Mouse (Mus musculus): ENCODE measurements around the gene Daglb.
"Not testable (repeated sequence)": the region's sequence is repeated elsewhere in the genome, so short reads cannot be mapped to it uniquely, and the experiment has no call there.

Daglb gene

DNA sequence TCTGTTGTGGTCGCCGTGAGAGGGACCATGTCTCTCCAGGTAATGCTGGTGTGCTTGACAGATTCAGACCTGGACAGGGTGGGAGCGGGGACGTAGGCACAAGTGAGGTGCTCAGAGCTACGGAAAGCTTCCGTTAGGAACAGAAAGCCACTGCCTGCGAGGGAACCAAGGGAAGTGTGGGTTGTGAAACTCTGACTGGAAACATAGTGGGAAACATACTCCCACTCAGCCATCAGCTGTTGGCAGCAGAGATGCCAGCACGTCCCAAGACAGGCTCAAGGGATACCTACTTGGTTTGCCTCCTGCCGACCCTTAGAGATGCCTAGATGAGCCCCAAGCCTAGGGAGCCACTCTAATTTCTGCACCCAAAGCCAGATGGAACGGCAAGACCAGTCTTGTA lies 22.8 kb downstream of the Daglb start:
- DNase-seq (ENCODE audit: low spot score in 2 of 2): no peak

- DNase-seq (ENCODE audit: low spot score in 2 of 2): no peak
Measured at GRCm38 (mm10) chr5:143487998-143488397, 23.6 kb downstream of the Daglb start.

DNA sequence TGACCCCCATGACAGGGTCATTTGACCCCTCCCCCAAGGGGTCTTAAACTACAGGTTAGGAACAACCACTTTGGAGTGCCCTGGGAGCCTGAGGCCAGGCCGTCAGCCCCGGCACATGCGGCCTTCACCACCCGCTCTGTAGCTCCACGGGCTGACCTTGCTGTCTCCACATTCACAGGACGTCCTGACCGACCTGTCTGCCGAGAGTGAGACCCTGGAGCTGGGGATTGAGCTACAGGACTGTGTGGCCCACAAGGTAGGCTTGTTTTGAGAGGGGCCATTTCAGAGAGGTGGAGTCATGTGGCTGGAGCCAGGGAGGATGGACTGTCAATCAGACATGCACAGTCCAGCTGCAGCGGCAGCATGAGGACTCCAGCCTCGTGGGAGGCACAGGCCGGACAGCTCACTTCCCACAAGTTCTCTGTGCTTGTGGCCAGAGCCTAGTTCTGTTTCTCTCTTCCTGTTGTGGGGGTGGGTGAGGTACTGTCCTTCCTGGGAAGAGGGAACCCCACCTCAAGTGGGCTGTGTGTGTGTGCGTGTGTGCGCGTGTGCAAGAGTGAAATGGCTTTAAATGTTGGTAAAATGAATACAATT lies 25.5 kb downstream of the Daglb start:
- DNase-seq (ENCODE audit: low spot score in 2 of 2): no peak

DNA sequence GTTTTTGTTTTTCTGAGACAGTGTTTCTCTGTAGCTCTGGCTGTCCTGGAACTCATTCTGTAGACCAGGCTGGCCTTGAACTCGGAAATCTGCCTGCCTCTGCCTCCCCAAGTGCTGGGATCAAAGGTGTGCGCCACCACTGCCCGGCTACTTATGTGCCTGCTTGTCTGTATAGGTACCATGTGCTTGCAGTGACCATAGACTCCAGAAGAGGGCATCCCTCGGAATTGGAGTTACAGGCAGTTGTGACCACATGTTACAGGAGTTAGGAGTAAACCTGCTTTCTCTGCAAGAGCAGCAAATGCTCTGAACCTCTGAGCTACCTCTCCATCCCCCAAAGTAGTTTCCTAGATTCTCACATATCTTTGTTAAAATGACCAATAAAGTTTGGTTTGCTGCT lies 27.4 kb downstream of the Daglb start:
- no peak for DNase-seq (ENCODE audit: low spot score in 2 of 2)

DNA sequence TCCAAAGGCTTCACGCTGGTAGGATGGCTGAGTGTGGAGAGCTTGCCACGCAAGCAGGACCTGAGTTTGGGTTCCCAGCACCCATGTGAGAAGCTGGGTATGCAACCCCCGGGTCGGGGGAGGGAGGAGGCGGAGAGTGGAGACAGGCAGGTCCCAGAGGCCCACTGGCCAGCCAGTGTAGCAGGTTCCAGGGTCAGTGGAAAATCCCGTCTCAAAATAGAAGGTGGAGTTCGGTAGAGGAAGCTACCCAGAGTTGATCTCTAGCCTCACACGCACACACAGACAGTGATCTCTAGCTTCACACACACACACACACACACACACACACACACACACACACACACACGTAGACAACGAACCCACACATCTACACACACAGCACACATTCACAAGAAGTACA lies 28.8 kb downstream of the Daglb start:
- no peak for DNase-seq (ENCODE audit: low spot score in 2 of 2)

DNA sequence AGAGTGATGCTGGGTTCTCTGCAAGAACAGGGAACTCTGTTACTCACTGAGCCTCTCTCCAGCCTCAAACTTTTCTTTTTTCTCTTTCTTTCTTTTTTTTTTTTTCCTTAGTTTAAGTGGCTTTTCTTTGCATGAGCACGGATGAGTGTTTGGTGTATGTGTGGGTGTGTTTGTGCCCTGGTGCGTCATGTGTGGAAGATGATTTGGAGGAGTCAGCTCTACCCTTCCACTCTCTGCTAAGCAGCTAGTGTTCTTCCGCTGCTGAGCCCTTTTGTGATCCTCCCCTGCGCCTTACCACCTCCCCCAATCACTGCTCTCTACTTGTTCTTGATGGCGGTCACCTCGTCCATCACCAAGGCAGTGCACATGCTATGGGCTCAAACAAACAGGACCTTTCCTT lies 31.3 kb downstream of the Daglb start:
- DNase-seq (ENCODE audit: low spot score in 2 of 2): no peak

- DNase-seq (ENCODE audit: low spot score in 2 of 2): no peak
Measured at GRCm38 (mm10) chr5:143497451-143497850, 33.1 kb downstream of the Daglb start.

GRCm38 (mm10) chr5:143499197-143499596 lies 34.8 kb downstream of the Daglb start:
- no peak for DNase-seq (ENCODE audit: low spot score in 2 of 2)

DNA sequence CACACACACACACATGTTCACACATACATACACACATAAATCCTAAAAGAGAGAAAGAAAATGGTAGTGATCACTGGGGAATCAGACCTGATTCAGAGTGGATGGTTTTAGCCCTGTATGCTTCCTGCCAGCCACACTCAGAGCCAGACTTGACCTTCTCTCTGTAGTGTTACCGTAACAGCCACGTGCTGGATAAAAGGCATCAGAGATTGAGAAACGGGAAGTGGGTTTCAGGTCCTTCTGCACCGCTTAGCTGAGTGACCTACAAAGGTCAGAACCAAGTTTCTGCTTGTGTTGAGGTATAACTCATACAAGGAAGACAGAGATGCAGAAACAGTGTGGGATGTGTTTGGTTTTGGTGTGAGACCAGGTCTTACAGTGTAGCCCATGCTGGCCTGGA lies 35.3 kb downstream of the Daglb start:
- DNase-seq (ENCODE audit: low spot score in 2 of 2): no peak

DNA sequence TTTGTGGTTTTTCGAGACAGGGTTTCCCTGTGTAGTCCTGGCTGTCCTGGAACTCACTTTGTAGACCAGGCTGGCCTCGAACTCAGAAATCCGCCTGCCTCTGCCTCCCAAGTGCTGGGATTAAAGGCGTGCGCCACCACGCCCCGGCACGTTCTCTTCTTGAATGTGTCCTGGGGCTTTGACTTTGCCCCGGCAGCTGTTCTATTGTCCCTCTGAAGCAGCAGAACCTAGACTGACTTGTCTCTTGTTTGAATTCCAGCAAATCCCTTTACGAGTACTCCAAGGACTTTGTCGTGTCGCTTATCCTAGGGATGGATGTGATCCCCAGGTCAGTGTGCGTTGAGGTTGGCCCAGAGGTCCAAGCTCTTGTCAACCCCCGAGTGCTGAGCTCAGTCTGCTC lies 36.3 kb downstream of the Daglb start:
- not testable (repeated sequence) for DNase-seq (ENCODE audit: low spot score in 2 of 2)

DNA sequence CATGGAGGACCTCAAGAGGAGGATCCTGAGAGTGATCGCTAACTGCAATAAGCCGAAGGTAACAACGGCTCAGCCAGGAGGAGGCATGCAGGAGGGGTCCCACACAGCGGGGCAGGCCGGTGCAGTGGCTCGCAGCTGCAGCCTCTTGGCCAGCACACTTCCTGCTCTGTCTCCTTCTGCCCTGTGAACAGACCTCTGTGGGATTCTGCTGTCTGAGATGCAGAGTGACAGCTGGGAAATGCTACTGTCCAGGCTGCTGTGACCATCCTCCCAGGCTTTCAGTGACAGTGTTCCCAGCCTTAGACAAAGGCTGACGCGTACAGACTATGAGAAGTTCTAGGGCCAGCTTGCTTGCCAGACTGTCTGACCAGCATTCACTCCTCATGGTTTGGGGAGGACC lies 36.8 kb downstream of the Daglb start:
- DNase-seq (ENCODE audit: low spot score in 2 of 2): no peak

- DNase-seq (ENCODE audit: low spot score in 2 of 2): no peak
Measured at GRCm38 (mm10) chr5:143501649-143502048, 37.3 kb downstream of the Daglb start.

DNA sequence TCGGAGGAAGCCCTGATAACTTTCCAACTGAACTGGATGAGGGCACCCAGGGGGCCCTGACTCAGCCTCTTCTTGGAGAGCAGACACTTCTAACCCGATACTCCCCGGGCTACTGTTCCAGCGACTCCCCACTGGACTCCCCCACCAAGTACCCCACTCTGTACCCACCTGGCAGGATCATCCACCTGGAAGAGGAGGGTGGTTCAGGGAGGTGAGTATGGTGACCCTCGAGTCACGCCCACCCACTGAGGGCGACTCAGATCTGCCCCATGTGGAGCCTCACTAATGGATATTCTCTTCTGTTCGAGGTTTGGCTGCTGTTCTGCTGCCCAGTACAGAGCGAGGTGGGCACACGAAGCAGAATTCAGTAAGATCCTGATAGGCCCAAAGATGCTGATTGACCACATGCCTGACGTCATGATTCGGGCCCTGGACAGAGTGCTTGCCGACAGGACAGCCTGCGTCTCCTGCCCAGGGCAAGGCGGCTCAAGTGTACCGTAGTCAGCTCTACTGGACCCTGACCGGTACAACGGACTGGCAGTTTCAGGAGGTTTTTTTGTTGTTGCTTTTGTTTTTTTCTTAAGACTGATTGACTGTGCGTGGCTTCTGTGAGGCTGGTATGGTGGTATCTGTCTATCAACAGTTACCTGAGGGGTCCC lies 38.6 kb downstream of the Daglb start:
- no peak for DNase-seq (ENCODE audit: low spot score in 2 of 2)

- DNase-seq (ENCODE audit: low spot score in 2 of 2): no peak
Measured at GRCm38 (mm10) chr5:143503740-143504139, 39.4 kb downstream of the Daglb start.

DNA sequence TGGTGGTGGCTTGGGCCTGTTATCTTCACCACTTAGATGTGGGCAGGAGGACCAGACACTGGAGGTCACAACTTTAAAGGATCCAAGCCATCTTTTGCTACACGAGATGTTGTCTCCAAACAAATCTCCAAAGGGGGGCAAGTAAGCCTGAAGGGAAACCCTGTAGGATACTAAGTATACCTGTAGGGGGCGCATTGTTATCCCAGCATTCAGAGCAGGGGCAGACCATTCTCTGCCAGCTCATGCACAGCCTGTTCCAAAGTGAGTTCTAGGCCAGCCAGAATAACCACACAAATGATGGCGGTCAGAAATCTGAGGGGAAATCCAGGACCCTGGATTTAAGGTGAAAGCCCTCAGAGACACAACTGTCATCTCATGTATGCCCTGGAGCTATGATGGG lies 40.1 kb downstream of the Daglb start:
- peak in 1 of 2 experiments; percentile 33 for DNase-seq (ENCODE audit: low spot score in 2 of 2)

- no peak for DNase-seq (ENCODE audit: low spot score in 2 of 2)
Measured at GRCm38 (mm10) chr5:143505056-143505455, 40.7 kb downstream of the Daglb start.

- no peak for DNase-seq (ENCODE audit: low spot score in 2 of 2)
Measured at GRCm38 (mm10) chr5:143505545-143505944, 41.2 kb downstream of the Daglb start.

- DNase-seq (ENCODE audit: low spot score in 2 of 2): no peak
Measured at GRCm38 (mm10) chr5:143509294-143509693, 44.9 kb downstream of the Daglb start.

DNA sequence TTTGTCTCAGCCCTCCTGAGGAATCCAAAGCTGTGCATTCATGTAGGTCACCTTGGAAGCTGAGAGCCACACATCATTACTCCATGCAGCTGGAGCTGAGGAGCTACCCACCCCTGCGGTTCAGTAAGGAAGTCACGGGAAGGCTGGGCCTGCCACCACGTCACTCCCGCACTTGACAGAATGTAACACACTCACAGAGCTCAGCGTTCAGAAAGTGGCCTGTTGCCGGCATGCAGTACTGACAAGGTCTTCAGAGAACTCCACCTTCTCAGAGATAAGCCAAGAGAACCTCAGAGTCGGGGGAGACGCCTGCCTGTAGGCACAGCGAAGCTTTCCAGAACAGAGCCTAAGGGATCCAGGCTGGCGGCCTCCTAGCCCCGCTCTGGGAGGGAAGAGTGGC lies 45.4 kb downstream of the Daglb start:
- no peak for DNase-seq (ENCODE audit: low spot score in 2 of 2)

DNA sequence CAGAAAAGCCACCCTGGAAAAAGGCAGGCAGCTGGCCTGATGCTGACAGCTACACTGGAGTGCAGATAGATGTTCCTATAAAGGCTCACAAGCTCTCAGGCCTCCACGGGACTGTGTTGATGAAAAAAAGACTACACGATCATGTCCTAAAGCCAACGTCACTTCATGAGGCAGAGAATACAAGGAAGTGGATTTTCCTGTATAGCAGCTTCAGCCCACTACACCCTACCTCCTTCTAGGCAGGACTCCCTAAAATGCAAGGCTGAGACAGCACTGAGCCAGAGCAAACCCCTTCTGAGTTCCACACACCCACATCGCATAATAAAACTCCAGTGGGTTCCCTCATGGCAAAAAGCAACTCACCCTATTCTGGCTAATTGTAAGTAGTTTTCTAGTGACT lies 47.2 kb downstream of the Daglb start:
- no peak for DNase-seq (ENCODE audit: low spot score in 2 of 2)

- DNase-seq (ENCODE audit: low spot score in 2 of 2): no peak
Measured at GRCm38 (mm10) chr5:143512305-143512704, 47.9 kb downstream of the Daglb start.

GRCm38 (mm10) chr5:143514878-143515277 lies 50.5 kb downstream of the Daglb start:
- no peak for DNase-seq (ENCODE audit: low spot score in 2 of 2)

GRCm38 (mm10) chr5:143517005-143517404 lies 52.6 kb downstream of the Daglb start:
- no peak for DNase-seq (ENCODE audit: low spot score in 2 of 2)

DNA sequence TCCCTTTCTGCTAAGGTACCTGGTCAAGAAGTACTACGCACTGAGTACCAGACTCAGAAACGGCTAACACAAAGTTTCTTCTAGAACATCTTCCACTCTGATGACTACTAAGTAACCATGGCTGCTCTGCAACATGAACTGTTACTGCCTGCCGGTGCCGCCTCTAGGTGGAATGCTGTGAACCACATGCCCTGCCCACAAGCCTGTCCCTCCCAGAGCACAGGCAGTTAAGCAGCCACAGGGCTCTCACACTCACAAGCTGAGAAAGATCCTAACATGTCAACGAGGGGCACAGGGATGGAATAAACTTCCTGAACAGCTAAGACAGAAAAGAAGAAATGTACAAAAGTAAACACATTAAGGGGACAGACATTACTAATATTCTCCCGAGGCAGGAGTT lies 53.1 kb downstream of the Daglb start:
- no peak for DNase-seq (ENCODE audit: low spot score in 2 of 2)

Data from thymus, postnatal 10 days (tissue).